Mouse (Mus musculus): ENCODE data around the gene Fam178b.
"Not testable (repeated sequence)": the region's sequence is repeated elsewhere in the genome, so short reads cannot be mapped to it uniquely, and the experiment has no call there.

Gene Fam178b

DNA sequence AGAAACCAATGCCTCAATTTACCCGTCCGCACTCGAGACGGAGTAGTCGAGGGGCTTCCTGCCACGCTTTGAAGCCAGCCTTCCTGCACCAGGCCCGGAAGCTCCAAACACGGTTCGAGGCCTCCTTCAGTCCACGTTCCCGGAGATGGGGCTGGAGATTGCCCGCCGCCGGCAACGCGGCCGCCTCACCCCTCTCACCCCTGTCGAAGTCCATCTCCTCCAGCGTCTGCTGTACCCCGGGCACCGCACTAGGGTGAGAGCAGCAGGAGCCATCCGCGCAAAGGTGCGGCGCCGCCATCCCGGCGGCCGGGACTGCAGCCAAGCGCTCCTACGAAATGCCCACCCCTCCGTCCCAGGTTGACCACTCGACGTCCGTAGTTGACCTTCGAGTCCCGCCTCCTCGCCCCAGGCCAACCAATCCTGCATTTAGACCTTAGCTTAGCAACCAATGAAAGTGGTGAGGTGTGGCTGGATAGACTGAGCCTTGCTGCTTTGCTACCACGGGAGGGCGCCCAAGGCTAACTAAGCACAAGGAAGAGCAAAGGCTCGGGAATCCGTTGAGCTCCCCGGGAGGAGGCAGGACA, 136.0 kb downstream of the Fam178b start, which contains the start of gene Ankrd39:
Gene Ankrd39, minus strand, starts transcription at position 558 of the 584 bp plus-strand sequence.
- peak; percentile 97 for DNase-seq (ENCODE audit: low read depth, low spot score)

GRCm38 (mm10) chr1:36545845-36546600, 137.0 kb downstream of the Fam178b start:
- no peak for DNase-seq (ENCODE audit: low read depth, low spot score)

- no peak for DNase-seq (ENCODE audit: low read depth, low spot score)
Measured at GRCm38 (mm10) chr1:36545382-36545781, 137.6 kb downstream of the Fam178b start.

DNA sequence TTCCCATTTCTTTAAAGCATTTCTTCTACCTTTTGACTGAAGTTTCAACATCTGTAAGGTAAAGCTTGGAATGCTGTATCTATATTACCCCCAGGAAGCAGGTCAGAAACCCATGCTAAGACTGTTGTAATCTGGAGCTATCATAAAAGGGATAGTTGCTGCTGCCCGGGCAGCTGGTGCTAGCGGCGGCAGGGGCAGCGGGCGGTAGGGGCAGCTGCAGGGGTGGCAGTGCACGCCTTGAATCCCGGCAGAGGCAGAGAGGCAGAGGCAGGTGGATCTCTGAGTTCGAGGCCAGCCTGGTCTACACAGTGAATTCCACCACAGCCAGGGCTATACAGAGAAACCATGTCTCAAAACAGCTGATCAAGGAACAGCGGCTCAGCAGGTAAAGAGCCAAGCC, 140.1 kb downstream of the Fam178b start:
- DNase-seq (ENCODE audit: low read depth, low spot score): no peak

- DNase-seq (ENCODE audit: low read depth, low spot score): no peak
Measured at GRCm38 (mm10) chr1:36541844-36542243, 141.1 kb downstream of the Fam178b start.

- DNase-seq (ENCODE audit: low read depth, low spot score): no peak
Measured at GRCm38 (mm10) chr1:36540807-36541206, 142.2 kb downstream of the Fam178b start.

DNA sequence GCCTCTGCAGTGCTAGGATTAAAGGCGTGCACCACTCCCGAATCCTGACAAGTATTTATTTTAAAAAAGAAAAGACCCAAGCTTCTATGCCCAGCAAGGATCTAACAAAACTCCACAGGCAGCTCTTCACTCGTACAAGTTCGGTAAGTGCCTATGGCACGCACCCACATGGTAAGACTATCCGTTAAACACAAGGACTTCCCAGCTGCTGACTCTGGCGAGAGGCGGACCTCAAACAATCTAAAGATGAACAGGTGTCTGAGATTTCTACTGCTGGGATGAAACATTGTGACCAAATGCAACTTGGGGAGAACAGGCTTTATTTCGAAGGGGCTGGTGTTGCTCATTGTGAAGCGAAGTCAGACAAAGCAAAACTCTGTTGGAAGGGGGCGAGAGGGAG, 142.9 kb downstream of the Fam178b start:
- DNase-seq (ENCODE audit: low read depth, low spot score): no peak

DNA sequence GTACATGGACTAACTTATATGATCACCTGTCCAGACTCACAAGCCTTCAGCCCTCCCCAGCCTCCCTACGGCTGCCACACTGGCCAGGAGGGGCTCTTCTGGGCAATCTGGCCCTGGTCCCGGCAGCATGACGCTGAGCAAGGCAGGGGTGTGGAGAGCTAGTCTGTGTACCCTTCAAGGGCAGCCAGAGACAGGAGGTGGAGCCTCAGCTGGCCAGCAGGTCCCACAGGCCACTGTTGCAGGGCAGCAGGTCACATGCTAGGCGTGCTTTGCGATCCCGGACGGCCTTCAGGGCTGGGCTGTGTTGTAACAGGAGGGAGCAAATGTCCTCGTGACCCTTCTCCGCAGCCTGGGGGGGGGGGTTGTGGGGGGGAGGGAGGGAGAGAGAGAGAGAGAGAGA, 143.8 kb downstream of the Fam178b start, which contains the start of gene Gm42417:
Gene Gm42417, minus strand, starts transcription at position 244 of the 400 bp plus-strand sequence.
- no peak for DNase-seq (ENCODE audit: low read depth, low spot score)

GRCm38 (mm10) chr1:36538727-36539126, 144.3 kb downstream of the Fam178b start:
- DNase-seq (ENCODE audit: low read depth, low spot score): no peak

DNA sequence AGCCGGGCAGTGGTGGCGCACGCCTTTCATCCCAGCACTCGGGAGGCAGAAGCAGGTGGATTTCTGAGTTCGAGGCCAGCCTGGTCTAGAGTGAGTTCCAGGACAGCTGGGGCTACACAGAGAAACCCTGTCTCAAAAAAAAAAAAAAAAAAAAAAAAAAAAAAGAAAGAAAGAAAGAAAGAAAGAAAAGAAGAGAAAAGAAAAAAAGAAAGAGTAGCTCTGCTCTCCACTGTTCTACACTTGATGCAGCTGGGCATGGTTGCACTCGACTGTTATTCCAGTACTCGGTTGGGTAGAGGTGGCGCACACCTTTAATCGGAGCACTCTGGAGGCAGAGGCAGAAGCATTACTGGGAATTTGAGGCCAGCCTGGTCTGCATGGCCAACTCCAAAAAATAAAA, 146.2 kb downstream of the Fam178b start, which contains the start of gene Ankrd23:
Gene Ankrd23, minus strand, starts transcription at position 101 of the 400 bp plus-strand sequence.
- DNase-seq (ENCODE audit: low read depth, low spot score): not testable (repeated sequence)

DNA sequence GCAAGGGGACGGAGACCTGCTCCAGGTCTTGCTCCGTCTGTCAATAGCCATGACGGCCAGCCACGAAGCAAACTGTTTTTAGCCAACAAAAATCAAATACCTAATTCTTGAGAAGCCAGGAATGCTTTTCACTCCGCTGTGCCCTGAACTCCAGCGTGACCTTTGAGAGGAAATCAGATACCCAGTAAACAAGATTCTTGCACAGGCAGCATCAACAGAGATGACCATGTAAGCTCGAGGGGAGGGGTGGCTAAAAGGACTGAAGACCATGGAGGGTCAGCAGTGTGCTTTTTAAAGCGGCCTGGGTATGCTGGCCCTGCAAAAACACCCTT, 146.6 kb downstream of the Fam178b start:
- DNase-seq (ENCODE audit: low read depth, low spot score): no peak

DNA sequence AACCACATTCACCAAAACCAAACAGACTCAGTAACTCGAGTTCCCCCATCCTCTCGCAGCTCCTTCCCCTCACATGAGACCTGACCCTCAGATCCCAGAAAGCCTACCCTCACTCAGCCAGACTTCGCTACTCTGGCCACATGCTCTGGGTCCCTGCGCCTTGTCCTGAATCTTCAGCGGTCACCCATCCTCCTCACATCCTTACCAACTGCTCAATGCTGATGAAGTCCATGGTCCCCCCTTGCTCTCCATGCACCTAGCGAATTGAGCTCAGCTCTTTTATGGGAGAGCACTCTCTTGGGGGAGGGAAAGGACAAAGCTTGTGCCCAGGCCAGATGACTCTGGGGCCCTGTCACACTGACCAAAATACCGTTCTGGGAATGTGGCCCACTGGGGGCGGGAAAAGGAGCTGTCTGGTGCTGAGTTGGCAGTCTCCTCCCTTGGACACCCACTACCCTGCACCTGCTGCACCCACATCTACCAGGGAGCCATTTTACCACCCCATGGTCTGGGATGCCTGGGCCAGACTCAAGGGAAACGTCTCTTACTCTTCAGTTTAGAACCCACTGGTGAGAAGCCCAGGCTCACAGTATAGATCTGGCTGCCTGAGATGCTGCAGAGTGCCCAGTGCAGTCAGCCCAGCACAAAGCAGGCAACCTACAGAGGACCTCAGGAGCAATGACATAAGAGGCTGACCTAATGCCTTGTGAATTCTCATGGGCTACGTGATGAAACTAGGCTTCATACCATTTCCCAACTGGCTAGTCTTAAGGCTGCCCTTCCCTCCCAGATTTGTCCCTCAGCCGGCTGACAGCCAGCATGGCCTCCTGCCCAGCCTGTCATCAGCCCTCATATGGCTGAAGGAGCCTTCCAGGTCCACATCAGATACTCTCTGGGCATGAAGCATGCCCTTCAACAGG, 147.2 kb downstream of the Fam178b start:
- no peak for DNase-seq (ENCODE audit: low read depth, low spot score)

- no peak for DNase-seq (ENCODE audit: low read depth, low spot score)
Measured at GRCm38 (mm10) chr1:36534595-36535058, 148.4 kb downstream of the Fam178b start.

GRCm38 (mm10) chr1:36533546-36533945, 149.4 kb downstream of the Fam178b start:
- no peak for DNase-seq (ENCODE audit: low read depth, low spot score)

GRCm38 (mm10) chr1:36531461-36531860, 151.5 kb downstream of the Fam178b start:
- no peak for DNase-seq (ENCODE audit: low read depth, low spot score)

DNA sequence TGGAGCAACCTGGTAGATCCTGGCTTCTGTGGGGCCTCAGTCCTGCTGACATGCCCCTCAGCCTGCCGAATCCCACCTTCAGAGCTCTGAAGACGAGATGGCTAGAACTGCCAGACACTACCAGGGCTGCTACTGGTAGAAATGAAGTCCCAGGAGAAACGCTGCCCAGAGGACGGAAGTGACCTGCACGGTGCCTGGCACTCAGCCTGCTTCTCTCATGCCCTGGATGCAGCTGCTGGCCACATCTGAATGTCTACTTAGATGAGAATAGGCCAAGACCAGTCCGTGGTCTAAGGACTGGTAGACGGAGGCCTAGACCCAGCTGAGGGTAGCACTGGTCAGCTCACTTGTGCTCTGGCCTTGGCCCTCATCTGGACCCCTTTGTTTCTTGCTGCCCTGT, 152.0 kb downstream of the Fam178b start:
- no peak for DNase-seq (ENCODE audit: low read depth, low spot score)

- DNase-seq (ENCODE audit: low read depth, low spot score): no peak
Measured at GRCm38 (mm10) chr1:36530485-36530884, 152.5 kb downstream of the Fam178b start.

DNA sequence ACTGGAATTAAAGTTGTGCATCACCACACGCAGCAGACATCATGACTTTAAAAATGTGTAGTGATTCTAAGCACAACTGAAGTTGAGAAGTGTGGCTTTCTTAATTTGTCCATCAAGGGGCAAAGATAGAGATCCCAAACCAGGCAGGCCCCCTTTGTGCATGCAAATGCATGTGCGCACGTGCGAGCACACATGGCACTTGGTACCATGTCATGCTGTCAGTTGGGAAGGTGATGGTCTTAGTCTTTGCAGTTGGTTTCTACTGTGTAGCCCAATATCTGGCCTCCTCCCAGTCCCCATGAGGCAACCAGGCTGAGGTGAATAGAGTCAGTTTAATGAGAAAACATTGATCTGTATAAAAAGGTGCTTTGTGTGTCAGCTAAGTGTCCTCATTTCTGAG, 153.1 kb downstream of the Fam178b start:
- DNase-seq (ENCODE audit: low read depth, low spot score): no peak

GRCm38 (mm10) chr1:36529274-36529673, 153.7 kb downstream of the Fam178b start:
- no peak for DNase-seq (ENCODE audit: low read depth, low spot score)

- no peak for DNase-seq (ENCODE audit: low read depth, low spot score)
Measured at GRCm38 (mm10) chr1:36528351-36528750, 154.6 kb downstream of the Fam178b start.

GRCm38 (mm10) chr1:36526903-36527302, 156.1 kb downstream of the Fam178b start:
- DNase-seq (ENCODE audit: low read depth, low spot score): no peak

DNA sequence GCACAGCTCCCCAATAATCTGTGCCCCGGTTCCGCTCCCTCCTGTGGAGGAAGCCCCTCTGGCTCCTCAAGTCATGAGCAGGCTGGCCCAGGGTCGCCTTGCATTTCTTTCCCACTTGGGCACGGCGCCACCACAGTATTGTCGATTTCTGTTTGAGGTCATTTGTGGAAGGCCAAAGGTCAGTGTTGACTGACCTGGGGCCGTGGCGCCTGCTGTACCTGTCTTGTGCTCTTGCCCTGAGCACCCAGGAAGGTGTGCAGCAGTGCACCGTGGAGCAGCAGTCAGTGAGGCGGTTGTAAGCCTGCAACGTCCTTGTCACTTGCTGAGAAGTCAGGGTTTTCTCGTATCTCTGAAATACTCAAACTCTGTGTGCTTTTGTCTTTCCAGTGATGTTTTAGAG, 157.2 kb downstream of the Fam178b start:
- no peak for DNase-seq (ENCODE audit: low read depth, low spot score)
